Mouse (Mus musculus): ENCODE measurements around the gene Fam168a. TPM values are rescaled to one million over a fixed set of nuclear protein-coding genes. Genes with fewer than 3 reads are reported as not detected.

Gene Fam168a
- total RNA-seq, 4 experiments from 2014 or later = 199 to 225 (median 213) TPM

GRCm38 (mm10) chr7:100770669-100771341 is 64.4 kb downstream of the Fam168a start:
- DNase-seq (ENCODE audit: low spot score in 2 of 2) = no peak

DNA sequence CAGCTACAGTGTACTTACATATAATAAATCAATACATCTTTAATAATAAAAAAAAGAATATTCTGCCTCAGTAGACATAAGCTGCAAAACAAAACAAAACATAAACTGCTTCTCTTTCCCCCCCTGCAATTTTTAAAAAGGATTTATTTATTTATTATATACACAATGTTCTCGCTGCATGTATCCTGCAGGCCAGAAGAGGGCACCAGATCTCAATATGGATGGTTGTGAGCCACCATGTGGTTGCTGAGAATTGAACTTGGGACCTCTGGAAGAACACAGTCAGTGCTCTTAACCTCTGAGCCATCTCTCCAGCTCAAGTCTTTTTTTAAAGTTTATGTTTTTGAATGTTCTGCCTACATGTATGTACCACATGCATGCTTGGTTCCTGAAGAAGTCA is 67.8 kb downstream of the Fam168a start:
- DNase-seq (ENCODE audit: low spot score in 2 of 2) = no peak

DNA sequence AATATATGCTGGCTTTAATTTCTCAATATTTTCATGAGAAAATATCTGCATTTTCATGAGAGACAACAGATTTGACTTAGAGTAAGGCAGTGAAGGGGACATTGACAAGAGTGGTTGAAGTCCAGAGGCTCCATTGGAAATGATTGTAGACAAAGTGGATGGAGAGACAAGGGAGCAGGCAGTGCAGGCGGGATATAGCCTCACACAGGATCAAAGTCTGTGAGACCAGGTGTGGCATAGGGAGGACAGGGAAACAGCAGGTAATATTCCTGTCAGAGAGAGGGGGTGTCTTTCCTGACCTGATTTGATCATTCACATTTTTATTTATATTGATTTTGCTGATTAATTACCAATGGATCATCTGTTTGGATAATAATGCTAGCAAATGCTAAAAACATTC is 69.4 kb downstream of the Fam168a start:
- no peak for DNase-seq (ENCODE audit: low spot score in 2 of 2)

DNA sequence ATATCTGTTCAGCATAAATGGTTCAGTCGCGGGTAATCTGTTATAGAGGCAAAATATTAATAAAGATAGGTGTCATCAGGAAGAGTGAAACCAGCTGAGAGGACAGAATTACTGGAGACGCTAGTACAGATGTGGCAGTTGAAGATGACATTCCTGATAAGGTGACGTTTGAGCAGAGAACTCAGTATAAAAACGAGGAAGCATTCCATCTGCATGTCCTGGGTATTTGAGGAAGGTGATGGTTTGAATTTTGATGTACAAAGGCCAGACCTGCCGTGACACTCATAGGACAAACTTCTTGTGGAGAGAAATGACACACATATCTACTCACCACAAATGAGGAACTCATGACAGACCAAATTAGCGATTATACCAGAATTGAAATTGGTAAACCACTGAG is 73.8 kb downstream of the Fam168a start:
- DNase-seq (ENCODE audit: low spot score in 2 of 2) = no peak

GRCm38 (mm10) chr7:100784650-100785049 is 78.2 kb downstream of the Fam168a start:
- DNase-seq (ENCODE audit: low spot score in 2 of 2) = no peak

DNA sequence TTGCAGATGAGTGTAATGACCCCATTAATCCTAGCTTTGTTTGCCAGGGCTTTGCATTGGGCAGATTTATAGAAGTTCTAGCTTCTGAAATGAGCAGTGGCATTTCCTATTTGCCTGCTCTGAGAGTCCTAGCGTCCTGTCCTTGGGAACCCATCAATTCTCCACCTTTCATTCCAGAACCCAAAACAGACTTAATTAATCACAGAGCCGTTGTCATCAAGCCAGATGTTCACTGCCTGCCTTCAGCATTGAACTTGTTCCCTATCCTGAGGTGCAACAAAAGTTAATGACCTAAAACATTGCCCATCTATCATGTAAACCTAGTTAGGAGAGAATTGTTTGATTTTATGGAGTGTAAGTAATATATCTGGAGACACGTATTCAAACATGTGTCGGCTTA is 79.0 kb downstream of the Fam168a start:
- DNase-seq (ENCODE audit: low spot score in 2 of 2) = no peak

- no peak for DNase-seq (ENCODE audit: low spot score in 2 of 2)
These were observed 79.6 kb downstream of the Fam168a start for GRCm38 (mm10) chr7:100786078-100786477.

GRCm38 (mm10) chr7:100788291-100788690 is 81.9 kb downstream of the Fam168a start:
- no peak for DNase-seq (ENCODE audit: low spot score in 2 of 2)

- no peak for DNase-seq (ENCODE audit: low spot score in 2 of 2)
These were observed 92.4 kb downstream of the Fam168a start for GRCm38 (mm10) chr7:100798810-100799209.

DNA sequence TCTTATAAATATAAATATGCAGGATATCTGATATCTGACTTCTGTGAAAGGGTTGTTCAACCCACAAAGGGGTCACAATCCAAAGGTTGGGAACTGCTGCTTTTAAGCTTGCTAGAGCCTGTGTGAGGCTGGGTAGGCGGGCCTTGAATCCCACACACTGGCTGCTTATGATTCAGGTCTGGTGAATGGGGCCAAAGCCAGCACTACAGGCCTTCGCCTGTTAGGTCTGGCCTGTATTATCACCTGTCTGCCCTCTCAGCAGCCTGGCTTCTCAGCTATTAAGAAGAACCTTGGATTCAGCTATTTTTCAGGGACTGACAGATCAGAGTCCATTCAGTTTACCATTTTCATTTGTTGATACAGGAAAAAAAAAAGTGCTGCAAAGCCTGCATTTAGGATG is 99.0 kb downstream of the Fam168a start:
- DNase-seq (ENCODE audit: low spot score in 2 of 2) = no peak

DNA sequence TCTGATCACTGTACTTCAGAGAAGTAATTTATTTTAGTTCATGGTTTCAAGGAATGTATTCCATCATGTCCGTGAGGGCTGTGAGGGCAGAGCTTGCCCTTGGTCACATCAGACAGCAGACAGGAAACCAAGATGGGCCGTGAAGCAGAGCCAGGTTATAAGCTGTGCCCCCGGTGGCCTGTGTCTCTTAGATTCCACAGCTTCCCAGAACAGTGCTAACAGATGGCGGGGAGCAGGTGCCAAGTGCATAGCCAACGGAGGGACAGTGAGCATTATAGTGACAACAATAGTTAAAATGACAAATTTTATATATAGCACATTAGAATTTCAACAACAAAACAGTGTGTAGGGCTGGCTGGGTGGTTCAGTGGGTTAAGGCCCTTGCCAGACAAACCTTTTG is 105.5 kb downstream of the Fam168a start:
- DNase-seq (ENCODE audit: low spot score in 2 of 2) = no peak

DNA sequence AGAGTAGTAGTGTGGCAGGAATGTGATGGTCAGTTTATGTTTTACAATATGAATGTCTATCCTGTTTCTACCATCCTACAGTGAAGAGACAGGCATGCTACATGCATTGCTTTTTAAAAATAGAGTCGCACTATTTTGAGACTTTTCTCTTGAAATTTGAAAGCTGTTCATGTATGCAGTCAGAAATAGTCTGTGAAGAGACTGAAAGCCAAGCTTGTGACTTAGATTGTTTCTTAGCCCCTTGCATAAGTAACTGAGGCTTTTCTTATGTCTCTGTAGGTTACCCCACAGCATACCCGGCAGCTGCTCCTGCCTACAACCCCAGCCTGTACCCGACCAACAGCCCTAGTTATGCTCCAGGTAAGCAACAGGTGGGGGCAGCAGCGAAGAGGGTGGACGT is 106.2 kb downstream of the Fam168a start:
- no peak for DNase-seq (ENCODE audit: low spot score in 2 of 2)

DNA sequence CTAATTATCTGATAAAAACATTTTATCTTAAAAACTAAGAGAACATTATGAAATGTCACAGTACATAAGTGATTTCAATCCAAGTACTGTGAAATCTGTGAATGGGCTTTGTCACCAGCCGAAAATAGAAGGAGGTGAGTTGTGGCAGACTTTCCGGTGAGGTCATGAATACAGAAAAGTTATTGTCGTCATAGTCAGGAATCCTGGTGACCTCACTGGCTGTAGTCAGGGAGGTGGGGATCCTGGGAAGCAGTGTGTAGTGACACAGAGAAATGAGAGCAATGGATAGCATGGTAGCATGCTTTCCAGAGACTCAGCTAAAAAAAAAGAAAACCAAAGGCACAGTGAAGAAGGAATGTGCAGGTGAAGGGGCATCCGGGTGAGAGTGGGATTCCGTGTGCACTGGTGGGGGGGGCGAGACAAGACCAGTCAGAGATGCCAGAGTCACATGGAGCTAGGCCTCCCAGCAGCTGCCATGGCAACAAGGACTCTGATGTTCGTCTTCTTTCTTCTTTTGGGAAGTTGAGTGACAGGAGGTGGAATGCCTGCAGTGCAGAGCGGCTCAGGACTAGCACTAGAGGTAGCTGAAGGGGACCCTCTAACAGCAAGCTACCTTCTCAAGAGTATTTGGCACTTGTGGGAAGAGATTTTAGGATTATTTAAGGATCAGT is 109.6 kb downstream of the Fam168a start:
- no peak for DNase-seq (ENCODE audit: low spot score in 2 of 2)

- DNase-seq (ENCODE audit: low spot score in 2 of 2) = peak; percentile 57 to 66
These were observed 110.5 kb downstream of the Fam168a start for GRCm38 (mm10) chr7:100816759-100817441.

GRCm38 (mm10) chr7:100817442-100817760 is 111.0 kb downstream of the Fam168a start:
- DNase-seq (ENCODE audit: low spot score in 2 of 2) = no peak

- DNase-seq (ENCODE audit: low spot score in 2 of 2) = no peak
These were observed 112.1 kb downstream of the Fam168a start for GRCm38 (mm10) chr7:100818401-100819064.

GRCm38 (mm10) chr7:100824661-100825060 is 118.2 kb downstream of the Fam168a start:
- no peak for DNase-seq (ENCODE audit: low spot score in 2 of 2)

DNA sequence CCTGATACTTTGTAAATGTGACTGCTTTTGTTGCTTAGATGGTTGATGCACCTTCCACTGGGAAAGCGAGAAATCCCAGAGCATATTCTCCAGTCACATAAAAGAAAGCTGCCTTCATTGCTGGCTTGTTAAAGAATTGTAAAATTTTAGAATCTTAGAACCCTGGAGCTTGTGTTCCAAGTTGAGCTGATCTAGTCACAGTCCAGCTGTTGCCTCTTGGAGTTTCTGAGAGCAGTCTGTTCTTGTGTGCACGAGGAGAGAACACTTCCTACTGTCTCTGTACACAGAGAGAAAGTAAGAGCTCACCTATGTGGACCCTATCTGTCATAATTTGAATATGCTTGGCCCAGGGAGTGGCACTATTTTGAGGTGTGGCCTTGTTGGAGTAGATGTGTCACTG is 122.1 kb downstream of the Fam168a start:
- no peak for DNase-seq (ENCODE audit: low spot score in 2 of 2)

GRCm38 (mm10) chr7:100833859-100834258 is 127.4 kb downstream of the Fam168a start:
- no peak for DNase-seq (ENCODE audit: low spot score in 2 of 2)

- DNase-seq (ENCODE audit: low spot score in 2 of 2) = no peak
These were observed 128.7 kb downstream of the Fam168a start for GRCm38 (mm10) chr7:100835168-100835567.

- no peak for DNase-seq (ENCODE audit: low spot score in 2 of 2)
These were observed 129.3 kb downstream of the Fam168a start for GRCm38 (mm10) chr7:100835711-100836110.

DNA sequence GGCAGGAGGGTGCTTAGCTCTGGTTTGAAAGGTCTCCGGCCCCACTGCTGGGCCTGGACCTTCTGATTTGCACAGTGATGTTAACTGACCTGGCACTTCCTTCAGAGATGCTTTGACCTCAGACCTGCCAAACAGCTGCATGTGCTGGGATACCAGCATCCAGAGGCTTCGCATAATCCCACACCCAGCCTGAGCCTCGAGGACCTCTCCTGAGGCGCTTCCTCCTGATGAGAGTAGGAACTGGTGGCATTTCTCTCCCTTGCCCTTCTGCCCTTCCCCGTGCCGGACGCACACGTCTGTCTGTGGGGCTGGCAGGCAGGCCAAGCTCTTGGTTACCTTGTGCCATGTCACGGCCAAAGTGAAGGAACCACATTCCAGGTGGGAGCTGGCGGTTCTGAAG is 130.2 kb downstream of the Fam168a start:
- no peak for DNase-seq (ENCODE audit: low spot score in 2 of 2)

All from layer of hippocampus, adult 8-10 months (tissue).